8 mouse cellular contexts compared by ENCODE assay signal in the genomic region with DNA sequence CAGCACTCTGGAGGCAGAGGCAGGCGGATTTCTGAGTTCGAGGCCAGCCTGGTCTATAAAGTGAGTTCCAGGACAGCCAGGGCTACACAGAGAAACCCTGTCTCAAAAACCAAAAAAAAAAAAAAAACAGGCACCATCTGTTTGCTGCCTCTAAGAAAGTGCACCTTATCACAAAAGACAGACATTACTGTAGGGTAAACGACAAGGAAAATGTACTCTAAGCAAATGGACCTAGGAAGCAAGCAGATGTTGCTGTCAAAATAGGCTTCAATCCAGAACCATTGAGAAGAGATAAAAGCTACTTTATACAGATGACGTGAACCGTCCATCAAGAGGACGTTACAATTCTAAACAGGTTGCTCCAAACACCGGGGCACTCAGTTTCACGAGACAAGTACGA. TPM values are rescaled to one million over a fixed set of nuclear protein-coding genes. Genes with fewer than 3 reads are reported as not detected.
DNase-seq lines count a peak whose midpoint lies in the region; ATAC-seq lines count a peak whose summit lies in the region.
"Not testable (repeated sequence)": the region's sequence is repeated elsewhere in the genome, so short reads cannot be mapped to it uniquely, and the experiment has no call there.

No protein-coding gene starts in this region.

- ATAC-seq in erythroblast, adult 5-6 weeks (replicated peaks; ENCODE audit: low FRiP score, poor library complexity, severe bottlenecking) = peak; percentile 64
- ATAC-seq in heart, embryonic 13.5 days (ENCODE audit: extremely low read depth, insufficient number of reproducible peaks, low FRiP score, low TSS enrichment) = not testable (repeated sequence)
- peak; percentile 67 for ATAC-seq in liver, embryonic 13.5 days (ENCODE audit: low read depth)
- peak; percentile 69 for ATAC-seq in liver, embryonic 16.5 days (ENCODE audit: low read depth)
- peak; percentile 77 for ATAC-seq in megakaryocyte-erythroid progenitor cell, adult 5-6 weeks (replicated peaks; ENCODE audit: low FRiP score, low TSS enrichment, poor library complexity, severe bottlenecking)

- peak; percentile 86 for DNase-seq in MEL-GATA-1-ER (ENCODE audit: extremely low read depth, low read depth)
- peak; percentile 81 for DNase-seq in c-Kit-positive CD71-positive TER-119-positive erythroid progenitor cells, embryonic 14.5 days (ENCODE audit: low spot score)
- peak; percentile 48 for DNase-seq in heart, embryonic 10.5 days (ENCODE audit: low spot score)
- peak; percentile 30 for DNase-seq in liver, embryonic 13.5 days

- peak overlapping the region; percentile 90; the same call in 1 of the 2 replicates for H3K4me2 ChIP-seq in heart, embryonic 13.5 days
- H3K4me2 ChIP-seq in liver, embryonic 13.5 days = peak overlapping the region; percentile 68
- H3K4me2 ChIP-seq in liver, embryonic 16.5 days (ENCODE audit: low read depth, low read length) = peak overlapping the region; percentile 87

- 71% methylated on average over 9 of the region's 9 CpGs for WGBS in heart, embryonic 10.5 days
- WGBS in heart, embryonic 13.5 days = 61% methylated on average over 9 of the region's 9 CpGs
- 26% methylated on average over 9 of the region's 9 CpGs for WGBS in liver, embryonic 13.5 days (ENCODE audit: insufficient replicate concordance)
- WGBS in liver, embryonic 16.5 days (ENCODE audit: insufficient replicate concordance) = 26% methylated on average over 9 of the region's 9 CpGs

- peaks cover 10% of the 10 kb centered on the region for H3K4me1 ChIP-seq in heart, embryonic 10.5 days
- H3K4me1 ChIP-seq in heart, embryonic 13.5 days = not testable (repeated sequence)
- H3K4me1 ChIP-seq in liver, embryonic 13.5 days (replicated peaks) = peaks cover 76% of the 10 kb centered on the region
- H3K4me1 ChIP-seq in liver, embryonic 16.5 days (ENCODE audit: control insufficient read depth, low read depth, low read length) = peaks cover 47% of the 10 kb centered on the region

- H3K27me3 ChIP-seq in heart, embryonic 10.5 days (ENCODE audit: insufficient read depth, poor library complexity, severe bottlenecking) = peaks cover 47% of the 10 kb centered on the region
- H3K27me3 ChIP-seq in heart, embryonic 13.5 days (replicated peaks) = peaks cover 50% of the 10 kb centered on the region
- peaks cover 19% of the 10 kb centered on the region for H3K27me3 ChIP-seq in liver, embryonic 13.5 days
- H3K27me3 ChIP-seq in liver, embryonic 16.5 days (ENCODE audit: control insufficient read depth, insufficient read depth, low read depth, low read length) = not testable (repeated sequence)

- H3K9me3 ChIP-seq in heart, embryonic 10.5 days; heart, embryonic 13.5 days; liver, embryonic 13.5 days (replicated peaks); liver, embryonic 16.5 days (replicated peaks; ENCODE audit: control insufficient read depth, low read length): not testable (repeated sequence)

- not testable (repeated sequence) for H3K9ac ChIP-seq in heart, embryonic 13.5 days
- peak overlapping the region; percentile 64 for H3K9ac ChIP-seq in liver, embryonic 13.5 days
- H3K9ac ChIP-seq in liver, embryonic 16.5 days (ENCODE audit: low read depth, low read length) = peak overlapping the region; percentile 27

- H3K36me3 ChIP-seq in heart, embryonic 10.5 days; heart, embryonic 13.5 days; liver, embryonic 13.5 days; liver, embryonic 16.5 days (ENCODE audit: control insufficient read depth, insufficient read depth): not testable (repeated sequence)

- H3K4me3 ChIP-seq in heart, embryonic 10.5 days; heart, embryonic 13.5 days: not testable (repeated sequence)
- H3K4me3 ChIP-seq in liver, embryonic 13.5 days (replicated peaks) = peak overlapping the region; percentile 63
- H3K4me3 ChIP-seq in liver, embryonic 16.5 days (ENCODE audit: low read depth, low read length) = peak overlapping the region; percentile 37

- H3K27ac ChIP-seq in heart, embryonic 10.5 days; heart, embryonic 13.5 days (replicated peaks): not testable (repeated sequence)
- H3K27ac ChIP-seq in liver, embryonic 13.5 days = peak overlapping the region; percentile 88
- peak overlapping the region; percentile 93 for H3K27ac ChIP-seq in liver, embryonic 16.5 days (ENCODE audit: low read length)

RNA-seq across cellular contexts. Expression of gene Cpeb3, which starts 24.2 kb away (rescaled TPM):
- total RNA-seq in erythroblast, adult 5-6 weeks (2015; ENCODE audit: low replicate concordance) = 76.5 and 113 TPM in 2 replicates
- 90.5 and 97.3 TPM in 2 replicates for total RNA-seq in erythroblast, adult 5-6 weeks (2017; ENCODE audit: low replicate concordance)
- polyA plus RNA-seq in heart, embryonic 10.5 days (2016; fragmentation: Nextera tagmentation; extraction: Ambion mirVana) = 2.6 and 3.7 TPM in 2 replicates
- 6.5 and 7.9 TPM in 2 replicates for polyA plus RNA-seq in heart, embryonic 13.5 days (2015; fragmentation: Nextera tagmentation; extraction: Ambion mirVana)
- polyA plus RNA-seq in liver, embryonic 13.5 days (2015; fragmentation: Nextera tagmentation; extraction: Ambion mirVana) = 1.7 and 1.9 TPM in 2 replicates
- 3.7 and 3.8 TPM in 2 replicates for polyA plus RNA-seq in liver, embryonic 16.5 days (2015; fragmentation: Nextera tagmentation; extraction: Ambion mirVana)
- total RNA-seq in megakaryocyte-erythroid progenitor cell, adult 5-6 weeks (2014; fragmentation: Nextera tagmentation) = 3.1 and 3.6 TPM in 2 replicates
- 0.80 and 4.1 TPM in 2 replicates for total RNA-seq in megakaryocyte-erythroid progenitor cell, adult 5-6 weeks (2017)

RNA-seq across cellular contexts. Expression of gene March5, which starts 25.3 kb away (rescaled TPM):
- total RNA-seq in erythroblast, adult 5-6 weeks (2015; ENCODE audit: low replicate concordance) = 393 and 429 TPM in 2 replicates
- total RNA-seq in erythroblast, adult 5-6 weeks (2017; ENCODE audit: low replicate concordance) = 510 and 553 TPM in 2 replicates
- polyA plus RNA-seq in heart, embryonic 10.5 days (2016; fragmentation: Nextera tagmentation; extraction: Ambion mirVana) = 79.0 and 95.9 TPM in 2 replicates
- 76.9 and 83.7 TPM in 2 replicates for polyA plus RNA-seq in heart, embryonic 13.5 days (2015; fragmentation: Nextera tagmentation; extraction: Ambion mirVana)
- polyA plus RNA-seq in liver, embryonic 13.5 days (2015; fragmentation: Nextera tagmentation; extraction: Ambion mirVana) = 147 and 159 TPM in 2 replicates
- 143 and 145 TPM in 2 replicates for polyA plus RNA-seq in liver, embryonic 16.5 days (2015; fragmentation: Nextera tagmentation; extraction: Ambion mirVana)
- 138 TPM in 2 replicates for total RNA-seq in megakaryocyte-erythroid progenitor cell, adult 5-6 weeks (2014; fragmentation: Nextera tagmentation)
- total RNA-seq in megakaryocyte-erythroid progenitor cell, adult 5-6 weeks (2017) = 77.5 and 90.8 TPM in 2 replicates

Comparison
In these comparisons a context has a peak if more than half of its experiments do, and no peak if none do; other contexts are left out.
1. DNase-seq: peak in every context shown above with its lines; median percentile 86 in MEL-GATA-1-ER; 81 in c-Kit-positive CD71-positive TER-119-positive erythroid progenitor cells, embryonic 14.5 days; 48 in heart, embryonic 10.5 days; 30 in liver, embryonic 13.5 days.